Mouse (Mus musculus) B cell, adult 2 months (primary cell): ENCODE data around the gene Apoe.
"Not testable (repeated sequence)": the region's sequence is repeated elsewhere in the genome, so short reads cannot be mapped to it uniquely, and the experiment has no call there.

Experiments
- DNase-seq, 2 experiments: peaks; one replicate each; pipeline ENCODE4 v3.0.0; 2022

Gene Apoe

DNA sequence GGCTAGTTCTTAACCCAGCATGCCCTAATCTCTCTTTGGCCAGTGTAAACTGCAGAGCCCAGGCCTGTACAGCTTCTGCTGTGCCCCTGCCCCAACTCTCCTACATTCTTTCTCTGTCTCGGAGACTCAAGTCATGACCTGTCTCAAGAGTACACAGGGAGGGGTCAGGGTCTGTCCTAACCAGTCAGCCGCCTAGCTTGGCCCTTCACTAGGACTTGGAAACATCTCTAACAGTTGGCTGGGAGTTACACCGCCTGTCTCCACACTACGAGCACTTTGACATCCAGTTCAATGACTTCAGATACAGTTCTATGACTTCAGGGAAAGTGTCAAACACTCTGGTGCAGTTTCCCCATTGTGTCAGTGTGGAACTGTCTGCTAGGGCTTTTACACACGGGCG, 7.6 kb downstream of the Apoe start:
- no peak for DNase-seq

DNA sequence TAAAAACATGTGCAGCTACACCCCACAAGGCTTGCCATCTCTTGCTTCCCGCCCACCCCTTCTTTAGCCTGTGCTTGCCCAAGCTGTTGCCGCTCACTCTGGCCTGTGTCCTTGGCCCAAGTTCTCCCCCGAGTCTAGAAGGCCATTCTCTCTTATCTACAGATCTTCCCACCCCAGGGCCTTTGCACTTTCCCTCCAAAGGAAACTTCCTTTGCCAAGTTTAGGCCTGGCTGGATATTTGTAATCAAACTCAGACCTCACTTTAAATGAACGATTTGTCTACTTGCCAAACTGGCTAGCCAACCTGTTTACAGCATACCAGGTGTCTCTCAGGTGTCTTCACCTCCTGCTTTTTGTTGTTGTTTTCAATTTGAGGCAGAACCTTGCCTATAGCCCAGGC, 8.1 kb downstream of the Apoe start:
- no peak for DNase-seq

DNA sequence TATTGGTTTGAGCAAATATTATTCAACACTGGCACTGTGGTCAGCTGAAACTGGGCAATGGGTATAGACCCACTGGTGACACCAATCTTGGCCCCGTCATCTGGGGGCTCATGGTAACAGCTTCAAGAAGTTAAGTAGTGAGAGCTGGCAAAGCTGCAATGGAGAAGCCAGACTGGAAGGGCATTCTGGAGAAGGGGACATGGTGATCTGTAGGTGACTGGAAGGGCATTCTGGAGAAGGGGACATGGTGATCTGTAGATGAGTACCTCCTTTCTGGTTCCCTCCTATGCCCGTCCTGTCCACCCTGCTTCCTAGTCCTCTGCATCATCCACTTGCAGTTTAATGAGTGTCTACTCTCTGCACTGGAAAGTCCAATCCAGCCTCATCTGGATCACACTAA, 10.4 kb downstream of the Apoe start:
- no peak for DNase-seq

DNA sequence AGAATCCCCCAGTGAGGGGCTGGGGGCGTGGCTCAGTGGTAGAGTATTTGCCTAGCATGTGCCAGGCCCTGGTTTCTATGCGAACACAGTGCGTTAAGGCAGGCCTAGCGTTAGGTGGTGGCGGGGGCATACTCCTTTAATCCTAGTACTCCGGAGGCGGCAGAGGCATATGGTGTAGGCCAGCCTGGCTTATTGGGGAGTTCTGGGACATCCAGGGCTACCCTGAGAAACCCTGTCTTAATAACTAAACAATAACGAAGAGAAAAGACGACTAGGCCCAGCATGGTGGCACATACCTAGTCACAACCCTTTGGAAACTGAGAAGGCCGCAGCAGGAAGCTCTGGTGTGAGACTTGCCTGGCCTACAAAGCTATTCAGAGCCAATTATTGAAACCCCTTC, 10.9 kb downstream of the Apoe start:
- DNase-seq, result no peak

DNA sequence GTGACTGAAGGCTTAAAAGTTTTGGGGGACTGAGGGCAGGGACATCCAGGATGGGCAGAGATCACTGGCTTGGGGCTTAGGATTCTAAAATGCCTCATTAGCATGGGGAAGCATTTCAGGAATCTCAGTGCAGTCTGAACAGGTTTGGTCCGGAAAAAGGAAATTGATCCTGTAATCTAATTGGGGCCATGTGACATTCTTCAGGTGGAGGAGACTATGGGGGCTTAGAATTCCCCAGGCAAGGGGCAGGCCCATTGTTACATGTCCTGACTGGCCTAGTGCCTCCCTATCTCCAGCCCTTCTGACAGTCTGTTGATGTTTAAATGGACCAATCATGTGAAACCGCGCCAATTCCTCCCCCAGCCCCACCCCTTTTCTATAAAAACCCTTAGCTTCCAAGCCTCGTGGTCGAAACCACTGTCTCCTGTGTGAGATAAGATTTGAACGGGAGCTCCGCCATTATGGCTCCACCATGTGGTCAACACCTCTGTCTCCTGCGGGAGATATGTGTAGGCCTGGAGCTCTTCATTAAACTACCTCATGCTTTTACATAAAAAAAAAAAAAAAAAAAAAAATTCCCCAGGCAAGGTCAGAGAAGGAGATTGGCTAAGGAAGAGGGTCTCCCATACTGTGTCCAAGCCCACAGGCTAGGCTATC, 11.9 kb downstream of the Apoe start:
- not testable (repeated sequence) for DNase-seq

DNA sequence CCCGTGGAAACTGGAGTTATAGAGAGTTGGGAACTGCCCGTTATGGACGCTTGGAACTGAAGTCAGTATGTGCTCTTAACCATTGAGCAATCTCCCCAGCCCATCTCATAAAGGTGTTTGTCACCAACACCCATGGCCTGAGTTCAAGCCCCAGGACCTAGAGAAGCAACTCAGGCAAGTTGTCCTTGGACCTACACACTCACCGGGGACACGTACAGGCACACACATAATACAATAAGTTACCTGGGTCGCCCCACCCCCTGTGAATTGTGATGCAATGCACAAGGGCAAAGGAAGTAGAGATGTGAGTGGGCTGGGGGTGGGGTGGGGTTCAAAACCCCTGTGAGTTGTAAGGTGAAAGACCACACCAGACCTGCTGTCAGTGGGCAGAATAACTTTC, 12.5 kb downstream of the Apoe start:
- DNase-seq, result no peak

DNA sequence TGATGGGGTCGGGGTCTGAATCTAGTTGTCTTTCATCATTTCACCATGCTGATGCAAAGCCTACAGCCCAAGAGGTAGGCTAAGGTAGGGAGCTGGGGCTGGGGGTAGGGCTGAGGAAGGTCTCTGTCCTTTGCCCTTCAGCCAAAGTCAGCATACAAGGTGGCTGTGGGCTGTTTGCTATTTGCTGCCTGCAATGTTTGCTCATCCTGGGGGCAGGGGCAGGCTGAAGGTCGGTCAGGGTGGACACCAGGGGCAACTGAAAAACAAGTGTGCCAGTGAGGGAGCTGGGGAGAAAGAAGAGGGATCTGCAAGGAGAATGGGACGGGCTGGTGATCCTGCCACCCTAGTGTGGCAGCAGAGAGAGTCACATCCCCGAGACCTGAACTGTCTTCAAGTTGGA, 13.6 kb downstream of the Apoe start:
- no peak for DNase-seq

DNA sequence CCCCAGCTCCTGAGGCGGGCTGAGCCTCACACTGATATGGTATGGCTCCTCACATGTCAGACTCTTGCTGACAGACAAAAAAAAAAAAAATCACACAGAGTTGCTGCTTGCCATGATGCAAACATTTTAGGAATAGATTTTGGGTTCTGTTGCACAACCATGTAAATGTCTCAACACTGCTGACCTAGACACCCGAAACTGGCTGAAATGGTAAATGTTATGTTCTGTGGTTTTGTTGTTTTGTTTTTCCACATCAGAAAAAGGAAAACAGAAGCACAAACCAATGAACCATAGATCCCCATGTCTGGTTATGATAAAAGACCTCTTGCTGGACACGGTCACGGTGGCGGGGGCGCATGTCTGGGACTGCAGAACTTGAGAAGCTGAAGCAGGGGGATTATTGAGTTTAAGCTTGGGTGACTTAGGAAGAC, 15.2 kb downstream of the Apoe start:
- DNase-seq, result peak; percentile 61 to 62

DNA sequence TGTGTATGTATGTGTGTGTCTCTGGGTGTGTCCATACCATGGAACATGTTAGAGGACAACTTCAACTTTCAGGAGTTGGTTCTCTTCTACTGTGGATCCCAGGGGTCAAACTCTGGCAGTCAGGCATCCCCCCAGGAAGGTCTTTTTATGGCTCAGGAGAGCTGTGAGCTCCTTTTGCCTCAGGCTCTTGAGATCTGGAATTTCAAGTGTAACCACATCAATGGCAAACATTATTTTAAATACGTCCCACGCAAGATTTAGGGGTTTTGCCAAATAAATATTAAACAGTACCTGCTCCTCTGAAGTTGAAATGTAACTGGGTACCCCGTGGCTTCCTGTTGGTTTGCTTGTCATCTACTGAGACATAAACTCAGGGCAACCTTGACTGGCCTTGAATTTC, 16.0 kb downstream of the Apoe start:
- no peak for DNase-seq

DNA sequence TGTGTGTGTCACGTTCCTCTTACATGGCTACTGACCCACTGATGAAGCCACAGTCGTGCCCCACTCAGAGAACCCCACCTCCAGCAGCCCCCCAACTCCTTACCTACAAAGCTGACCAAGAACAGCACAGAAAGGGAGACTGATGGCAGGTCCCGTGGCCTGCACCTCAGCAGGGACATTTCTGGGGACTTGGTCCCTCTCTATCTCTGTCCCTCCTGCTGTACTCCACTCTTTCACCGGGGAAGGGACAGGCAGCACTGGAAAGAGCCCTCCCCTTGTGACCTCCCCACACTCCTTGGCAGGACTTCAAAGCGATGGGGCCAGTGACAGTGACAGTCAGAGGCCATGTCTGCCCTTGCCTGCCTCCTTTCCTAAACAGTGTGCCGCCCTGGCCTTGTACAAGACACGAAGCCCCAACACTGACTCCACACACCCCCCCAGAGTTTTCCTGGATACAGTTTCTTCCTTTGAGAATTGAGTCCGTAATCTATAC, 17.7 kb downstream of the Apoe start, which contains the start of the genes Gm44805 and Apoc4:
TSS of gene Gm44805 (minus strand) at position 222 of the 493 bp plus-strand sequence.
TSS of gene Apoc4 (minus strand) at position 278 of the 493 bp plus-strand sequence.
- DNase-seq, result no peak

DNA sequence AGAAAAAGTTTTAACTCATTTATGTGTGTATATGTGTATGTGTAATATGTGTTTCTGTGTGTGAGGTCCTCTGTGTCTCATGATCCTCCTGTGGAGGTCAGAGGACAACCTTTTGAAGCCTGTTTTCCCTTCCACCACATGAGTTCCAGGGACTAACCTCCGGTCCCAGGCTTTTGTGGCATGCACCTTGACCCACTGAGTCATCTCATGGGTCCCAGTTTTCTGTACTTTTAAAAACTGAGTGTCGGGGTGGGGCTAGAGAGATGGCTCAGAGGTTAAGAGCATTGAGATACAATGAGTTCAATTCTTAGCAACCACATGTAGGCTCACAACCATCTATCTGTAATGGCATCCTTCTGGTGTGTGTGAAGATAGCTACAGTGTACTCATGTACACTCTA, 18.3 kb downstream of the Apoe start:
- DNase-seq, result no peak

DNA sequence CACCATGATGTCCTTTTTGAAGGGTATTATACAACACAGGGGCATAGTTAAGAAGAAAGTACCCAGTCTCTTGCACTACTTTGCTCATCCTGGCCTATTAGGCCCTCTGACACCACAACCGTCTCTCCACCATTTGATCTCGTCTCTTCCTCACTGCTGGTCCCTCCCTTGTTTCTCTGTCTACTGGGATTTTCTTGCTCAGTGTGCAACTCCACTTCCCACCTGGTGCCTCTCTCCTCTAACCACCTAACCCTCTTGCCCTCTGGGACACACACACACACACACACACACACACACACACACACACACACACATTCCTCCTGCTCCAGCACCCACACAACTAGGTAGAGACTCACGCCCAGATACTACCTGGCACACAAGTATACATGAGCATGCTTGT, 20.1 kb downstream of the Apoe start:
- DNase-seq, result no peak

DNA sequence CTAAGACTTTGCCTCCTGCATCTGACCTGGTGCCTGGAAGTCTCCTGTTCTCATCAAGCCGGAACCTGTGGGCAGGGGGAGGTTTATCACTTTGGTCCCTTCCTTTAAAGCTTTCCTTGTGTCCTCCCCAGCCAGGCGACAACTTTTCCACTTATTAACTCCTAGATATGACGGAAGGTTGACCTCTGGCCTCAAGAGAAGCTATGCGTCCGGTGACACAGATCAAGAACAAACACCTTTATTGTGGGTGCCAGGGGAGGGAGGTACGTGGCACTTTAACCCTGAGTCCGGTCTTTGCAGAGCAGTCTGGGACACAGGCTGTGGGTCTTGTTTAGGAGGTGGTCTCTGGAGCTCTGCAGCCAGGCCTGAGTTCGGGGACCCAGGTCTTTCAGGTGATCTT, 21.1 kb downstream of the Apoe start, which contains the start of gene Apoc2:
TSS of gene Apoc2 (minus strand) at position 70 of the 400 bp plus-strand sequence.
- DNase-seq, result no peak

DNA sequence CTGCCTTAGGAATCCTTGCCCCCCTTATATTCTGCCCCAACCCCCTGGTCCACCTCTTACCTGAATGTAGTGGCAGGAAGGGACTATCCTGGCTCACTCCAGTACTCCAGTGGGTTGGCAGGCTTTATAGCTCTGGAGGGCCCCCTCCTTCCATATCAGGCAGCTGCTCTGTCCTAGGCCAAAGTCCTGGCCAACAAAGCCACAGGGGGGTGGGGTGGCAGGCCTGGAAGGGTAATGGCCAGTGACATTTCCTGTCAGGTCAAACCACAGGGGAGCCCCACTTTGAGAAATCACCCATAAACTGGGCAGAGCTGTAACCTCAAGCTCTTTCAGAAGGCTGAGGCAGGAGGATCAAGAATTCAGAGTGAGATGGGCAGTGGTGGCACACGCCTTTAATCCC, 22.3 kb downstream of the Apoe start:
- DNase-seq, result no peak

DNA sequence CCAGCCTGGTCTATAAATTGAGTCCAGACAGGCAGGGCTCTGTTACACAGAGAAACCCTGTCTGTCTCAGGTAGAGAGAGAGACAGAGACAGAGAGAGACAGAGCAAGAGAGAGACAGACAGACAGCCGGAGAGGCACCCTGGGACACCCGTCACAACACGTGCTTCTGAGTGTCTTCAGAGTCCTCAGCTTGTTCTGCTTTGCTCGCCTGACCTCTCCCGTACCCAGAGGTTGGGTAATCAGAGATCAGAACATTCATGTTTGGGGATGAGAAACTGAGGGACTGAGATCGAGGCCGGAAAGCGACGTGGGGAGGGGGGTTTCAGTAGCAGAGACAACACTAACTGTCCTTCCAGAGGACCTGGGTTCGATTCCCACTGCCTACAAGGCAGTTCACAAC, 23.2 kb downstream of the Apoe start:
- no peak for DNase-seq

DNA sequence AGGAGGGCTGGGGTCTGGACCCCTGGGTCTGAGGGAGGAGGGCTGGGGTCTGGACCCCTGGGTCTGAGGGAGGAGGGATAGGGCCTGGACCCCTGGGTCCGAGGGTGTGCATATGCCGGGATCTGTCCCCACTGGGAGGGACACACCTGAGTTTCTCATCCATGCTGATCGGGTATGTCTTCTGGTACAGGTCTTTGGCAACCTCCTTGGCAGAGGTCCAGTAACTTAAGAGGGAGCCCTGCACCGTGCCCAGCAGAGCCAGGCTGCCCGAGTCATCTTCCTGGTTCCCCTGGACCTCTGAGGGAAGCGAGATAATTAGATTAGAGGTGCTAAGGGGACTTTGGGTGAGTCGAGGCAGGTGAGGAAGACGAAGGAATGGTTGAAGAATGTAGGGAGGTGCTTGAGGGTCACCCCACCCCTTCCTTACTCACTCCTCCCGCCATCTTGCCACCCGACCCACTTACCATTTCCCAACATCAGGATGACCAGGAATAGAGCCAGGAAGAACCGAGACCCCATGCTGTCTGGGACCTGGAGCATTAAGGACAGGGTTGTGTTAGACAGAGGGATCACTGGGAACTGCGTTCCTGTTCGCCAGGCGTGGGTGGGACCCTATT, 25.8 kb downstream of the Apoe start:
- DNase-seq, result no peak

DNA sequence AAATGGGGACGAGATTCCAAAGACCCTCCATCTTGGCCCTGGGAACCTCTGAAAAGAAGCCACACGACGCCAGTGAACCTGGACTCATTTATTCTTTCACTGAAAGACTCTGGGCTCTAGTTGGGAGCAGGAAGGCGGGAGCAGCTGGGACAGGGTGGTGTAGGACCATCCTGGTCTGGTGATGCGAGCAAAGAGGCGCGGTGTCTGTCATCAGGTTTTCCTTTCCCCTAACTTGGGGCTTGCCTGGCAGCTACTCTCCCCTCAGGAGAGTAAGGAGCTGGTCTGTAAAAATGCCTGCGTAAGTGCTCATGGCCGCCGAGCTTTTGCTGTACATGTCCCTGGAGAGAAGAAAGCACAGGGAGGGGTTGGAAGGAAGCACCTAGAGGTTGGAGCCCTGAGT, 27.5 kb downstream of the Apoe start:
- DNase-seq, result no peak

DNA sequence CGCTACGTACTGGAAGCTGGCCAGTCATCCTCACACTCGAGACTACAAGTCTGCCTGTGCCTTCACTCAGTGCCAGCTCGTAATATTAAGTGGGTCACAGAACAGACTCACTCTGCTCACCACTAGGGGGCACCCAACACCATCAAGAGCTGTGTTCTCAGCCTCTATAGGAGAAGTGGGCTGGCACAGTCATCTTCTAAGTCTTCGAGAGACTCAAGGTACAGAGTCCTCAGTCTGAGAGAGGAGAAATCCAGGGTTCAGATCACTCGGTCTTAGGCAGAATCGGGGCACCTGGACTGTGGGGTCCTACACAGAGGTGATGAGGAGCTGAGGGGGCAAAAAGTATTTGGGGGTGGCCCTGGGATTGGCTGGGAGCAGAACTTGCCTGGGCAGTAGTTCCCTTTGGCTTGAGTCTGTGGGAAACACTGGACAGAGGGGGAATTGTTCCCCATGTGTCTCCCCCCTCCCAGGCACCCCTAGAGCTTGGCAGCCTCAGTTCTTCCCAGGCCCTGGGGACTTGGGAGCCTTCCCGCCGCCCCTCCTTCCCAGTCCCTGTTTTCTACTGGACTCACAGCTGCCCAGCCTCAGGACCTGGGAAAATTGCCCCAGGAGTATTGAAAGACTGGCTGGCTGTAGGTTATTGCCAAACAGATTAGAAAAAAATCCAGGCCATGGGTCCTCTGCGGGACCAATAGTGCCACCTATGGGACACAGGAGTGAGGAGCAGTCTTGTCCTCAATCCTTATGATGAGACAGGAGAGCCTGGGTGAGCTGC, 29.9 kb downstream of the Apoe start:
- DNase-seq, result peak; percentile 94 to 95

DNA sequence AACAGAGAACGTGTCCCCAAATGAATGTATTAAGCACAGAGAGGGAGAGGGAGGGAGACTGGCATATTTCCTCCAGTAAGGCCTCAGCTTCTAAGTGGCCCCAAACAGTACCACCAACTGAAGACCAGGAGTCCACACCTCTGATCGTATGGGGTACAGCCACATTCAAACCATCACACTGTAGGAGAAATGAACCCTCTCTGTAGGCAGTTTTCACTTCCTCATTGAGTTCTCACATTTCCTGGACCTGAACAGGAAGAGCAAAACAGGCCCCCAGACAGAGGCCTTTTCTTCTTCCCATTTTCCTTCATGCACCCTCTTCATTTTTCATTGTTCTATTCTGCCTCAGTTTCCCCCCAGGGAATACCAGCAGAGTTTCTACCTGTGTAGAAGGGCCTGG, 31.6 kb downstream of the Apoe start:
- DNase-seq, result peak; percentile 43 to 45

DNA sequence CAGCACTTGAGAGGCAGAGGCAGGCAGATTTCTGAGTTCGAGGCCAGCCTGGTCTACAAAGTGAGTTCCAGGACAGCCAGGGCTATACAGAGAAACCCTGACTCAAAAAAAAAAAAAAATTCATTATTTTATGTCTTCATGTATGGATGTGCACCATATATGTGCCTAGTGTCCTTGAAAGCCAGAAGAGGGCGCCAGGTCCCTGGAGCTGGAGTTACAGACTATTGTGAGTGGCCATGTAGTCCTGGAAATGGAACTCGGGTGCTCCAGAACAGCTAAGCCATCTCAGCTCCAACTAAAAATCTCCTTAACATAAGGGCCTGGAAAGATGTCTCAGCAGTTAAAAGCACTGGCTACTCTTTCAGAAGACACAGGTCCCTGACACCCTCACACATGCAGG, 32.2 kb downstream of the Apoe start:
- peak; percentile 13 to 24 for DNase-seq

DNA sequence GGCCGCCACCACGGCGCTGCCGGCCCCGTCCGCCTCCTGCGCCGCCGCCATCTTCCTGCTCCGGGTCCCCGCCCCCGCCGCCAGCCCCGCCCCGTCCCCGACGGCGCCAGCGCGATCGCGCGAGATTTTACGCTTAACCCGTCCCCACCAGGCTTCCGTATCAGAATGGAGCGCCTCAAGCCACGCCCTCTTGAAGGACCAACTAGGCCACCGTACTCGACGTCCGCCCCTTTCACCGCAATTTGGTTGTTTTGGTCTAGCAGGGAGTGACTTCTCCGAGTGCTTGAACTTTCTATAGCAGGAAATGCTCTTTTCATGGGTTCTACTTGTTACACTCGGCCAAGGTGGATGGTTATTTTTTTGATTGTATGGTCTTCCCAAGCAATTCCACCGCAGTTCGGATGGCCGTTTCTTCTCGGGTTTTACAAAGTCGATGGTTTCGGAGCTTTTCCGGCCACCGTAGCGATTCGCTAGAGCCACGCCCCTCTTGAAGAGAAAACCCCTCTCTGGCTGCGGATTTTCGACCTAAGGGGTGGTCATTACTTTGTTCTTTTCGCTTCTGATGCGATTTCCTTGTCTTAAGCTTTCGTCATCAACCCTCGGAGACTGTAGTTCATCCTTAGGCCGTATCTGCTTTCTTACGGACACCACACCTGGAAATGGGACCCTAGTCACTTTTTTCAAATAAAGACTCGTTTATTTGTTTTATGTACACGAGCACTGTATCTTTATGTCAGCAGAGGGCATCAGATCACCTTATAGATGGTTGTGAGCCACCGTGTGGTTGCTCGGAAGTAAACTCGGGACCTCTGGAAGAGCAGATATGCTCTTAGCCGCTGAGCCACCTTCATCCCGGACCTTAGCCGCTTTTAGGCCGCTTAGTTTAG, 33.8 kb downstream of the Apoe start, which contains the start of gene Clptm1:
TSS of gene Clptm1 (minus strand) at position 79 of the 887 bp plus-strand sequence.
- DNase-seq, result peak; percentile 97

DNA sequence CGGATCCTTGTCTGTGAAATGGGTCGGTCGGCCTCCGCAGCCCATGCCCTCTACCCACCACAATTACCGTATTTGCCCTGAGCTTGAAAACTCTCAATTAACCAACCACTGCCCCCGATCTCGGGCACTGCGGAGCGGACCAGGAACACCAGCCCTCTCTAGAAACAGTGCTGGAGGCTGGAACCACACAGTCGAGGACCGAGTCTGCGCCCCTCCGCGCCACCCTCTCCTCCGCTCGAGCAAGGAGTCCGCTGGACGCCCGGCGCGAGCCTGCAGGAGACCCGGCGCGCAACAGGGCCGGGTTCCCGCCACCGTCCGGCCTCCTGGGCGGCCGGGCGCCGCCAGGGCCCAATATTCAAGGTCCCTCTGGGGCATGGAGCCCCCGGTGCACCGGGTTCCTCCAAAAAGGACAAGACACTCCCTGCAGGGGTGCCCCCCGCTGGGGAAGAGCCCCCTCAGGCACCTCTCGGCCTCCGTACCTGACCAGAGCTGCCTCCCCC, 34.5 kb downstream of the Apoe start:
- no peak for DNase-seq
